Mouse (Mus musculus) heart, adult 2 months (tissue): ENCODE results near the gene Acer2. TPM values are rescaled to one million over a fixed set of nuclear protein-coding genes. Genes with fewer than 3 reads are reported as not detected.

Source experiments
- DNase-seq, 2 experiments: peaks; one replicate each; pipeline ENCODE4 v3.0.0; 2021
- H3K27ac ChIP-seq: fragments of 200-600 bp; 2 replicates; pipeline ENCODE4 v1.8.1; 2022
- H3K27me3 ChIP-seq: fragments of 200-500 bp; 2 replicates; pipeline ENCODE4 v1.6.1; 2012; ENCODE audit warnings: mild to moderate bottlenecking, low read length, inconsistent platforms, mixed read lengths; ENCODE audit not compliant: control insufficient read depth, insufficient read depth
- H3K36me3 ChIP-seq: fragments of 200-500 bp; 2 replicates; pipeline ENCODE4 v1.6.1; 2012; ENCODE audit warnings: low read length, inconsistent platforms; ENCODE audit not compliant: control insufficient read depth, insufficient read depth
- H3K4me1 ChIP-seq: fragments of 200-500 bp; 2 replicates; pipeline ENCODE4 v1.6.1; 2011; ENCODE audit warnings: low read length; ENCODE audit not compliant: control insufficient read depth, insufficient read depth
- H3K4me3 ChIP-seq: fragments of 200-600 bp; 2 replicates; pipeline ENCODE4 v1.8.1; 2022
- H3K79me2 ChIP-seq: fragments of 200-500 bp; replicated peaks from 2 replicates; pipeline ENCODE4 v1.6.1; 2012; ENCODE audit warnings: mild to moderate bottlenecking, inconsistent platforms, low read length, moderate library complexity, mixed read lengths; ENCODE audit not compliant: control insufficient read depth, insufficient read depth
- H3K9ac ChIP-seq: fragments of 200-500 bp; 2 replicates; pipeline ENCODE4 v1.6.1; 2012; ENCODE audit warnings: low read depth, mild to moderate bottlenecking, control low read depth, inconsistent platforms, low read length, mixed read lengths
- CTCF ChIP-seq: fragments of 200-600 bp; IDR thresholded peaks from 2 replicates; pipeline ENCODE4 v1.8.1; 2022; ENCODE audit warnings: antibody characterized with exemption, mild to moderate bottlenecking, moderate library complexity
- EP300 ChIP-seq: fragments of 200-500 bp; IDR thresholded peaks from 2 replicates; pipeline ENCODE4 v1.6.1; 2011; ENCODE audit warnings: low read depth, low read length, control low read depth; ENCODE audit not compliant: insufficient read depth
- POLR2A ChIP-seq: fragments of 200-500 bp; IDR thresholded peaks from 2 replicates; pipeline ENCODE4 v1.6.1; 2011; ENCODE audit warnings: mild to moderate bottlenecking, low read depth, low read length, control low read depth; ENCODE audit not compliant: insufficient read depth
- WGBS: fragments of 180-500 bp; shearing (Covaris S2); methylation state at CpG from one replicate; pipeline ENCODE4 v1.1.7; 2018; 5-methylcytosine and 5-hydroxymethylcytosine counted together
- intact Hi-C: fragments of 180-260 bp; cut with DNase I; formaldehyde crosslinking; loops from one replicate; pipeline ENCODE4 v1.15.1; 2025
- polyA plus RNA-seq: library from polyadenylated mRNA; depleted of rRNA; stranded (reverse); fragments of >200 nt; gene quantifications from 2 replicates; pipeline ENCODE4 v1.2.3, GENCODE M21; 2012
- total RNA-seq, 2 experiments: library from RNA; stranded (reverse); gene quantifications; 2 replicates each; pipeline ENCODE4 v1.2.3; 2021

Acer2 gene
- total and polyA plus RNA-seq, 3 experiments = 16.4 to 25.6 (median 17.9) TPM

- Histone ChIP-seq H3K4me1 (no peaks in the 10 kb centered on the region), H3K27ac (no peak overlapping the region), H3K79me2 (no peaks in the 10 kb centered on the region), H3K27me3 (no peaks in the 10 kb centered on the region), H3K9ac (no peak overlapping the region), H3K4me3 (no peak overlapping the region), H3K36me3 (no peaks in the 10 kb centered on the region)
- WGBS = 91% methylated on average over 6 of the region's 6 CpGs
- TF ChIP-seq CTCF (peak; percentile 47), POLR2A (no peak), EP300 (no peak)
- DNase-seq = no peak
- intact Hi-C loops = no loop called here
Measured at GRCm38 (mm10) chr4:86933026-86933425, 58.8 kb downstream of the Acer2 start.

- Histone ChIP-seq H3K27me3 (no peaks in the 10 kb centered on the region), H3K4me3 (no peak overlapping the region), H3K4me1 (no peaks in the 10 kb centered on the region), H3K27ac (no peak overlapping the region), H3K9ac (no peak overlapping the region), H3K36me3 (no peaks in the 10 kb centered on the region), H3K79me2 (no peaks in the 10 kb centered on the region)
- TF ChIP-seq EP300 (no peak), POLR2A (no peak), CTCF (no peak)
- intact Hi-C loops = no loop called here
- 94% methylated on average over 9 of the region's 9 CpGs for WGBS
- no peak for DNase-seq
Measured at GRCm38 (mm10) chr4:86936217-86936616, 62.0 kb downstream of the Acer2 start.

DNA sequence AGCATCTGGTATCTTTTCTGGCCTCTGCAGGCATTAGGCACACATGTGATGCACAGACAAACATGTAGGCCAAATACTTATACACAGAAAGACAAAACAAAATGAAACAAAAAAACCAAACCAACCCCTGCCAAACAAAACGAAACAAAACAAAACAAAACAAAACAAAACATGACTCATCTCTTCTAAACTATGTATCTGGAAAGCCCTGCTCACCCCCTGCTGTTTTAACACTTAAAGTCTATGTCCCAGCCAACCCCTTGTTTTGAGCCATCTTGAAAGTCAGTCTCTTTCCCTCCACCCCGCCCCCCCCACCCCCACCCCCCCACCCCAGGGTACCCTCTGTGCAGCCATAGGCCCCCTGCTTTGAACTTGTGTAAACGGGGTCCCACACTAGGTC, 62.5 kb downstream of the Acer2 start:
- Histone ChIP-seq H3K27me3 (no peaks in the 10 kb centered on the region), H3K9ac (no peak overlapping the region), H3K4me3 (no peak overlapping the region), H3K4me1 (no peaks in the 10 kb centered on the region), H3K27ac (no peak overlapping the region), H3K79me2 (no peaks in the 10 kb centered on the region), H3K36me3 (no peaks in the 10 kb centered on the region)
- DNase-seq = no peak
- TF ChIP-seq POLR2A = no peak
- TF ChIP-seq CTCF = no peak
- no peak for TF ChIP-seq EP300
- WGBS = 60% methylated on average over 3 of the region's 3 CpGs
- intact Hi-C loops = no loop called here

GRCm38 (mm10) chr4:86942656-86943055, 68.5 kb downstream of the Acer2 start:
- 0 out of 2 replicates have a peak, but pooled peaks cover 1% of the 10 kb centered on the region for H3K27me3 ChIP-seq
- TF ChIP-seq POLR2A = no peak
- no peak for TF ChIP-seq CTCF
- no peak for TF ChIP-seq EP300
- no peak overlapping the region for H3K4me3 ChIP-seq
- intact Hi-C loops = no loop called here
- no peak overlapping the region for H3K27ac ChIP-seq
- WGBS = 78% methylated on average over 6 of the region's 6 CpGs
- no peak overlapping the region for H3K9ac ChIP-seq
- no peaks in the 10 kb centered on the region for H3K79me2 ChIP-seq
- H3K36me3 ChIP-seq = no peaks in the 10 kb centered on the region
- no peaks in the 10 kb centered on the region for H3K4me1 ChIP-seq
- no peak for DNase-seq

GRCm38 (mm10) chr4:86943296-86943695, 69.1 kb downstream of the Acer2 start:
- no peak for DNase-seq
- H3K79me2 ChIP-seq = no peaks in the 10 kb centered on the region
- 69% methylated on average over 6 of the region's 6 CpGs for WGBS
- no peak overlapping the region for H3K4me3 ChIP-seq
- intact Hi-C loops = no loop called here
- H3K27ac ChIP-seq = no peak overlapping the region
- no peaks in the 10 kb centered on the region for H3K4me1 ChIP-seq
- TF ChIP-seq EP300 (no peak), CTCF (no peak), POLR2A (no peak)
- H3K9ac ChIP-seq = no peak overlapping the region
- 0 out of 2 replicates have a peak, but pooled peaks cover 1% of the 10 kb centered on the region for H3K27me3 ChIP-seq
- H3K36me3 ChIP-seq = no peaks in the 10 kb centered on the region

DNA sequence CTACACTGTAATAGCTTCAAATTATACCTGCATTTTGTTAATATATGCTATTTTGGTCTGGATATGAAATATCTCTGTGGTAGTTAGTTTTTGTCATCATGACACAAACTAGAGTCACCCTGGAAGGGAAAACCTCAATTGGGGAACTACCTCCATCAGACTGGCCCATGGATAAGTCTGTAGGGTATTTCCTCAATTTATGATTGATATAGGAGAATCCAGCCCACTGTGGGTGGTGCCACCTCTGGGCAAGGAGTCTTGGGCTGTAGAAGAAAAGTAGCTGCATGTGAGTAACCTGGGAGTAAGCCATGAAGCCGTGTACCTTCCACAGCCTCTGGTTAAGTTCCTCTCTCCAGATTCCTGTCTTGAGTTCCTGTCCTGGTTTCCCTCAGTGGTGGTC, 74.6 kb downstream of the Acer2 start:
- DNase-seq = no peak
- Histone ChIP-seq H3K36me3 (no peaks in the 10 kb centered on the region), H3K9ac (no peak overlapping the region), H3K27me3 (no peaks in the 10 kb centered on the region), H3K4me3 (no peak overlapping the region), H3K79me2 (no peaks in the 10 kb centered on the region), H3K27ac (no peak overlapping the region), H3K4me1 (no peaks in the 10 kb centered on the region)
- 86% methylated on average over 1 of the region's 1 CpGs for WGBS
- intact Hi-C loops = no loop called here
- TF ChIP-seq EP300 (no peak), POLR2A (no peak), CTCF (no peak)
